Mouse (Mus musculus) mature B cell (primary cell): ENCODE measurements around the gene Tenm4.

ENCODE experiments used
- in situ Hi-C: fragments of 300-500 bp; cut with MboI; formaldehyde crosslinking; loops from 2 replicates; pipeline ENCODE4 v1.14.3; 2019

Tenm4 gene

DNA sequence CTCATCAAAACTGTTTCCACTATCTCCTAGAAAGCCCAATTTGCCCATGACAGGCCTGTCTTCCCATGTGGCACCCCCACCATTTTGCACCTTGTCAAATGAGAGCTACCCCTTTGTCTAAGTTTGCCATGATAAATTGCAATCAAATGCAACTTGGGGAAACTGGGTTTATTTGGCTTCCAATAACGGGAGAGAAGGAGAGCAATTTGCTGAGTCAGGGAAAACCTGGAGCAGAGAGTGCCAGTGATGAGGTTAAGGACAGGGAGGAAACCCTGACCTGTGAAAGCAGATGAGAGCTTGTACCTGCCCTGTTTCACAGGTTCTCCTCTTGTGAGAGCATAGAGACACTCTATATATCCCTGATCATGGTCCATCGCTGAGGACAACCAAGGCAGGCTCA lies 170.4 kb downstream of the Tenm4 start:
- in situ Hi-C loops = no loop called here

DNA sequence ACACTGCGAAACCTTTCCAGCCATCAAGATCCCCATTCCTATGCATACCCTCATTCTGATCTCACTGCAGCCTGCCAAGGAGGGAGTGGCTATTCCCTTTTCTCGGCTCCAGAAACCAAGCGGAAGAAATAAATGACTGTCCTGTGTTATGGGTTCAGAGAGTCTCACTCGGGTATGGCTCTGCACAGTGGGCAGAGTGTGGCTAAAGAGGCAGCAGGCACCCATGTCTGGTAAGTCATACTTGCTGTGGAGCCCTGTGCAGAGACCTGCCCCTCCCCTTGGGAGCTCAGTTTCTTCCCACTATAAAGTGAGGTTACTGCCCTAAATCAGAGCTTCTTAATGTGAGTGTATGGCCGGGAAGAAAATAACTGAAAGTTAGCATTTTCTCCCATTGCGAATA lies 171.9 kb downstream of the Tenm4 start:
- in situ Hi-C loops = no loop called here

DNA sequence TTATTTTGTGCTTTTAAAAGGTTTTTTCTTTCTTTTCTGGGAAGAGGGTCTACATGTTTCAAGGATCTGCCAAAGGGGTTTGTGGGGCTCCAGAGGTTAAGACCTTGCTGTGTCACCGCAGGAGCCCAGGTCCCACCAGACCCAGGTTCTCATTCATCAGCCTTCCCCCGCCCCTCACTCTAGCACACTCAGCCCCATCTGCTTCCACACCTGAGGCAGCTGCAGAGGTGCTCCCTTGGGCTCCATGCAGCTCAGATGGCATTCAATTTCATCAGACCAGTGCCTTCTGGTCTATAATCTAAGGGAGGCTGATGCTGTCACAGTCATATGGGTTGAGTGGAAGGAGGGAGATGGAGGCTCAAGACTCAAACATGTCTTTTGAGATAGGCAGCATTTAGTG lies 172.6 kb downstream of the Tenm4 start:
- in situ Hi-C loops = no loop called here

GRCm38 (mm10) chr7:96352671-96353070 lies 181.6 kb downstream of the Tenm4 start:
- in situ Hi-C loops = no loop called here

GRCm38 (mm10) chr7:96356285-96356811 lies 185.3 kb downstream of the Tenm4 start:
- in situ Hi-C loops = no loop called here

DNA sequence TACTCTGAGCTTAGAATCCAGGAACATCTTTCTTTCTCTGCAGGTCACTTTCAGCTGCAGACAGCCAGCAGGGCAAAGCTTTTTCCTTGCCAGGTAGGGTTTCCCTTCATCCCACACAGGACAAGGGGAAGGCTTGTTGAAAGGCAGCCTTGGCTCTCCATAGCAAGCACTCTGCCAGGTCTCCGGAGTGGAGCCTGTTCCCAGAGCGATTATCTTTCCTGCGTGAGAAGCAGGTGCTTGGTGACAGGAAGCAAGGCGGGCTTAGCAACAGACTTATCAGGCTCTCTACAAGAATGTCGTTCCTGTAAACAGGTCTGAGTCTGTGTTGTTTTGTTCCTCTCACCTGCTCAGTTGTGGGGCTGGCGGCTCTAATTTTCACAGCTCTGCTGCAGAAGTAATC lies 186.5 kb downstream of the Tenm4 start:
- in situ Hi-C loops = no loop called here

DNA sequence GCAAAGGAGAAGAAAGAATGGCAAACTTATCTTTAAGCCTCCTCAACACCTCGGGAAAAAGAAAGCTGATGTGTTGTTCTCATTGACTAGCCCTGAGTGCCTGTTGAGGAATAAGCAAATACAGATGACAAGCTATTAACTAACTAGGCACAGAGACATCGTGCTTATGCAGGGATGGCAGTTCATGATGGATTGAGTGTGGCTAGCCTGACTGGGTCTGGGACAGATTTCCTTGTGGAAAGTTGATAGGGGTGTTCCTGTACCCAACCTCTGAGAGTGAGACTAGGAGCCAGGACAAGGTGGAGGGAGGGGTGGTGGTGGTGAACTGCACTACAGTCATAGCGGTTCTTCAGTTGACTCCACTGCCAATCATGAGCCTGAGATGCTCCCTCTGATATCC lies 192.3 kb downstream of the Tenm4 start:
- in situ Hi-C loops = no loop called here

DNA sequence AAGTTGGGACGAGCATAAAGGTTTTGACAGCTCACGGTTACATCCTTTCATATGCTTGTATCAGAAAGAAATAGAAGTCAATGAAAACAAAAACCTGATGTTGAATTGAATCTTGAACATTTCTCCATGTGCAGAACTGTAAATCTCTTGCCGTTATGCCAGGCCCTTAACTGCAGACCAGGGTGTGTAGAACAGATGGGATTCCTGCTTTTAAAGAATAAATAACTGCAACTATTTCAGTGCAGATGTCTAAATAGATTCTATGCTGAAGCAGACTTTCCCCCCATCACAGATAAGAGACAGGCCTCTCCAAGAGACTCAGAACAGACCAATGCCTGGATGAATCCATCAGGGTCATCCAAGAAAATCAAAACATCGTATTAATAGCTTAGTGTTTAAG lies 198.9 kb downstream of the Tenm4 start:
- in situ Hi-C loops = no loop called here

GRCm38 (mm10) chr7:96374004-96374663 lies 203.1 kb downstream of the Tenm4 start:
- in situ Hi-C loops = no loop called here

DNA sequence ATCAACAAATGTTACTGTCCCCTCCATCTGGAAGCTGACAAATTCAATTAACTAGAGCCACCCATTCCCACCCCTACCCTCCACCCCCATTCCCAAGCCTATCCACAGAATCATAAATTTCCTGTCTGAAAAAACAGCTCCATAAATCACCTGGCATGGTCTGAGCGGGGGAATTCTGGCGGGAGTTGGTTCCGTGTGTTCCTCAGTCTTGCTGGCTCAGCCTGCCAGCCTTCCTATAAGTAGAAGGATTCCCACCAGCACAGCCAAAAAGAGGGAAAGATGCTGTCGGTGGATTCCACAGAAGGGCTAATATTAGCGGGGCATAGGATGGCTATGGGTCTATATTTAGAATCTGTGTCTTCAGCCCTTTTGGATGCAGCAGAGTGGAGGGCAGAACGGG lies 204.5 kb downstream of the Tenm4 start:
- in situ Hi-C loops = no loop called here

DNA sequence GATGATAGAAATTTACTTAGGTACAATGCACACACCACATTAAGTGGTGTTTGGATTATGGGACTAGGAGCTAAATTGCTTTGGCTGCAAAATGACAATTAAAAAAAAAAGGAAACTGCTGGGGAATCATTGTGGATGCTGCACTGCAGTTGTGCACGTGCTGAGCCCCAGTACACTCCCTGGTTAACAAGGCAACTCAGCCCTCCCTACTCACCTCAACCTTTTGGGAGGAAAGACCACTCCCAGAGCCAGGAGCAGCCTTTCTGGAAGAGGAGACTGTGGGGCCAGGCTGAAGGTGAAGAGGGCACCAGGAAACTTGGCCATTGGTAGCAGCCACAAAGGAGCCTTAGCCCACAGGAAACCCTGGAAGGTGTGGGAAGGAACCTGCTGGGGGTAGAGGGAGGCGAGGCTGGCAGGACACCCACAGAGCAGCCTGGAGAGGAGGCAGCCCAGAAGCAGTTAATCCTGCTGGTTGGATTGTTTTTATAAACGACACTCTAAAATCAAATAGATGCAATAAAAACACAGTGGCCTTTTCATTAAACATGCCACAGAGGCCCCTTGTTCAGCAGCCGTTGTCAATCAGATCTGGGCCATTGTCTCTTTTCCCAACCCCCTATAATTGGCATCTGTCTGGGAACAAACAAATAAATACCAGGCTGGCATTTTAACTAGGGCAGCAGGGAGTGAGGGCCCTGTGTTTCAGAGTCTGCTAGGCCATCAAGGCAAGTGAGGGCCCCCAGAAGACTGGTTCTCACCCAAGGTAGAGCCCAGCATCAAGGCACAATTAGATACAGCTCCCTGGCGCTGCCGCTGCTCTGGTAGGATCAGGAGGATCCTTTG lies 212.9 kb downstream of the Tenm4 start:
- in situ Hi-C loops = no loop called here

DNA sequence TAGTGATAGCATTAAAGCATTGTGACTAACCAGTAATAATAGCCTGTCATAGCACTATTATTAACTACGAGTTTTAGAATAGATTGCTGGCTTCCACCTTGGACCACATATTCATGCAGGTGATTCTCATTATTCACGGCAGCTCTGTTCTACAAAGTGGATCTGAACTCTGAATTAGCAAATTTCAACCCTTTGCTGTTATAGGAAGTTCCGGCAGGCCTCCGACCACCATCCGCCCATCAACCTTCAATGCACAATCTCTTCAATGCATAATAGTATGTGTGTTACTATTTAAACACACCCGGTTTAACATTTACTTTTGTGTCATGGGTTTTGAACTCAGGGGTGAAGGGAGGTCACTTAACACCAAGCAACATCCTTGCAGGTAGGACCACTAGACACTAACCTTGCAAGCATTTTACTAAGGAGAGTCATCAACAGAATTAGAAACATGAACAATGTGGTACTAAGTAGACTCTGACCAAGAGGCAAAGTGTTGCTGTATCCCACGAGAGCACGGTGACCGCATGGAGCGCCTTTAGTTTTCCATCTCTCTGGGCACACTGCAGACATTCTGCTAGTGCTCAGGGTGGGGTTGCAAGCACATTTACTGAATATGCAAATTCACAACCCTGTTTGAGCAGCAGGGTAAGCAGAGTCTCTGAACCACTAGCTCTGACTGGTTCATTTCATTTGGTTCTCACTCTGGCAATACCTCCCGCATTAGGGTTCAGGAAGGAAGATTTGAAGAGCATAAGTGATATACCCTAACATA lies 213.9 kb downstream of the Tenm4 start:
- in situ Hi-C loops = no loop called here

- in situ Hi-C loops = no loop called here
Measured at GRCm38 (mm10) chr7:96385850-96386249, 214.8 kb downstream of the Tenm4 start.

DNA sequence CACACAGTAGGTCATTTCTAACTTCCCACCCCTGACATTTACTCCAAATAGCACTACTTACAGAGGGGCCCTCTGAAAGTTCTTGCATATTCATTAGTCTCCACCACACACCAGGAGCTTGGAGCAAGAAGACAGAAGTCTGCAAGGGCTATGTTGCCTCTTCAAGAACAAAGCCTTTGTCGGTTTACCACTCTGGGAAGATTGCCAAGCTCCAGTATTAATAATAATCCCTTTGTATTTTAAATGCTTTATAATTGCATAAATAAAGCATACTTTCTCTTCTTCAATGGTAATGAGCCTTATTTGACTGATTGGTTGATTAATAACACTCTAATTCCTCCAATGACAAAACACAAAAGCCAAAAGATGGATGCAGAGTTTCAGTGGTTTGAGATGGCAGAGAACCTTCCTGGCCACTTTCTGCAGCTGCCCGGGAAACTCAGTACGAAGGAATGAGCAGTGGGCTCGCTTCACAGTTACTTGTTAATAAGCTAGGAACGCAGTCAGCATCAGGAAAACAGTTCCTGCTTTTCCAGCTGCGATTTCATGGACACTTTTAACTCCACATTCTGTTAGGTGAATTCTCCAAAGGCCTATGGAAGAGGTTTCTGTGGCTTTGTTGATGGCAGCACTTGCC lies 219.1 kb downstream of the Tenm4 start:
- in situ Hi-C loops = no loop called here

DNA sequence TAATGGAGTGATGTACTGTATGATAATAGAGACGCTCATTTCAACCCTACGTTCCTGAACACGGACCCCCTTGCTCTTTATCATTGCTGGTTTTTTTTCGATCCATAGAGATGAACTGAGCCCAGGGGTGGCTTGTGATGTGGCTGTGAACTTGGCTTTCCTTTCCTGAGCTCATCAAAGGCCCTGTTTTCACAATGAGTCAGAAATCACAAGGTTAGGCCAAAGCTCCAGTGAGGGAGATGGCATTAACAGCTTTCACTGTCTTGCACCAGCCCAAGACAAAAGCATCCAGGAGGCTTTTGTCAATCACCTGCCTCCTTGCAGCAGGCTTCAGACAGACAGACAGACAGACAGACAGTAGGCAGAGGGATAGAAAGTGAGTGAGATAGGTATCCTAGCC lies 219.8 kb downstream of the Tenm4 start:
- in situ Hi-C loops = no loop called here

DNA sequence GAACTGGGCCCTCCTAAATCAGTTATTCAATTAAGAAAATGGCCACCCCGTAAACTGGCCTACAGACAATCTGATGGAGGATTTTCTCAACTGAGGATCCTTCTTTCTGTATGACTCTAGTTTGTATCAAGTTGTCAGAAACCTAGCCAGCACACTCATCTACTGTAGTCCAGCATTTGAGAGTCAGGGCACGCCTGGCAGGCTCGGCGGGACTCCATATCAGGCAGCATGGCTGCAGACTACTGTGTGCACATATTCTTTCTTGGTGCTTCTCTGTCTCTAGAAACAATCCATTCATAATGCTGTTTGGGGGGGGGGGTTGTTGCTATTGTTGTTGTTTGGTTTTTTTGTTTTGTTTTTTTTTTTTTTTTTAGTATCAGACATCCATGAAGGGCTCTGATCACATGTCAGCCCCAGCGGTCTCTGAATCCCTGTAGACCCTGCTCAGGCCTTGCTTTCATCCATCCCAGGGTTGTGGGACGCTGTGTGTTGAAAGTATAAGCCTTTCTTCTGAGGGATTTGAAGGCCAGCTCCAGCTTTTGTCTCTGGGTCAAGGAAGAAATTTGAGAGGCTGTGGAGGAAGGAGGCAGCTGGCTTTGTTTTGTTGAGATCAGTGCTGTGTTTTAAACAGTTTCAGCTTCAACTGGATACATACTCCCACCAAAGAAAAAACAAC lies 220.9 kb downstream of the Tenm4 start:
- in situ Hi-C loops = no loop called here

DNA sequence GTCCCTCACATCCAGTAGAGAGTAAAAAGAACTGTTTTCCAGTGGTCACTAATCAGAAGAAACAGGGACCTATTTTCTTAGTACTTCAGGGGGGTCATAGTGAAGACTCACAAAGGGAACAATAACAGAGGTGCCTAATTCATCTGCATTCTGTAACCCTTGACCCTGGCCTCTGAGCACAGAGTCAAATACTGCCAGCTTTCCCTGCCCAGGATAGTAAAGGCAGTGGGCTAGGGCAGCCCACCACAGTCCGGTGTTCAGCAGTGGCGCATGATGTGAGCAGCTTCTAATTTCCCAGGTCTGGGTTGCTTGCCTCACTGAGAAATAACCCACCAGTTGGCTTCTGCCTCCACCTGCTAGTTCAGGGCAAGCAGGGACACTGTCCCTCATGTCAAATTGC lies 221.6 kb downstream of the Tenm4 start:
- in situ Hi-C loops = no loop called here

GRCm38 (mm10) chr7:96397940-96398339 lies 226.9 kb downstream of the Tenm4 start:
- in situ Hi-C loops = no loop called here

DNA sequence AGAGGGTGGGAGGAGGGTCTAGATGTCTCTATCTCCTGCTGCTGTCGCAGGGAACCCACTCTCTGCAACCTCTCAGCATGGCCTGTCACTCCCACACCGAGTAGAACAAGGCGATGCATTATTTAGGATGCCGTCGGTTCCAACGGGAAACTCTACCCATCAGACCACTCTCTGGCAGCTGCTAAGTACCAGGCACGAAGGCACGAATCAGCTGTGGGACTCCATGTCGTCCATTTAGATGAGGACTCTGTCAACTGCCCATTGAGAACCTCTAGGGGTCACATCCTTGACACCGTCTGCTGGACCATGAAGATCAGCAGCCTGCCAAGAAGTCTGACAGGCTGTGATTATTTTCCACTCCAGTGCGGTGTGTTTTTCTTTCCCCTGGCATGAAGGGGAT lies 229.4 kb downstream of the Tenm4 start:
- in situ Hi-C loops = no loop called here

DNA sequence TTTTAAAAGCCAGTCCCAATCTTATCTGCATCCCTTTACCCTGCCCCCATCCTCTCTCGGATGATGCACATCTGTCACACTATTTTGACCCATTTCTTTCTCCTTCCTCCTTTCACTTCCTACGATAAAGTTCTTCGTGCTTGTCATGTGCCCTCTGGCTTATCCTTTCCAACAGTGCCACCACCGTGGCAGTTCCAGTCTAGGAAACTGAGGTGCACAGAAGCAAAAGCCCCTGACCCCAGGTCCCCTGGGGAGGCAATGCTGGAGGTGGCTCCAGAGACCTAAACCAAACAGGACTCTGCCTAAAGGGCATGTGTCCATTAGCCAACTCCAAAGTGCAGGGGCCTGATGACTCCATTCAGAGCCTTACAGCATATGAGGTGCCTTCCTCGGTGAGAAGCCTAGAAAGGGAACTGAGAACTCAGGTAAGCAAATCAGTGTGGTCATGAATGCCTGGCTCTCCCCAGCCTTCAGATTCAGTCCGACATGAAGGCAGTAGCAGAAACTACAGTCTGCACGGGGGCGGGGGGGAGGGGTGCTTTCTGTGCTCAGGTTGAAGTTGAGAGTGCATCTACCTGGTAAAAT lies 235.7 kb downstream of the Tenm4 start:
- in situ Hi-C loops = no loop called here
